ENCODE assay signal across 8 mouse cellular contexts in the genomic region with DNA sequence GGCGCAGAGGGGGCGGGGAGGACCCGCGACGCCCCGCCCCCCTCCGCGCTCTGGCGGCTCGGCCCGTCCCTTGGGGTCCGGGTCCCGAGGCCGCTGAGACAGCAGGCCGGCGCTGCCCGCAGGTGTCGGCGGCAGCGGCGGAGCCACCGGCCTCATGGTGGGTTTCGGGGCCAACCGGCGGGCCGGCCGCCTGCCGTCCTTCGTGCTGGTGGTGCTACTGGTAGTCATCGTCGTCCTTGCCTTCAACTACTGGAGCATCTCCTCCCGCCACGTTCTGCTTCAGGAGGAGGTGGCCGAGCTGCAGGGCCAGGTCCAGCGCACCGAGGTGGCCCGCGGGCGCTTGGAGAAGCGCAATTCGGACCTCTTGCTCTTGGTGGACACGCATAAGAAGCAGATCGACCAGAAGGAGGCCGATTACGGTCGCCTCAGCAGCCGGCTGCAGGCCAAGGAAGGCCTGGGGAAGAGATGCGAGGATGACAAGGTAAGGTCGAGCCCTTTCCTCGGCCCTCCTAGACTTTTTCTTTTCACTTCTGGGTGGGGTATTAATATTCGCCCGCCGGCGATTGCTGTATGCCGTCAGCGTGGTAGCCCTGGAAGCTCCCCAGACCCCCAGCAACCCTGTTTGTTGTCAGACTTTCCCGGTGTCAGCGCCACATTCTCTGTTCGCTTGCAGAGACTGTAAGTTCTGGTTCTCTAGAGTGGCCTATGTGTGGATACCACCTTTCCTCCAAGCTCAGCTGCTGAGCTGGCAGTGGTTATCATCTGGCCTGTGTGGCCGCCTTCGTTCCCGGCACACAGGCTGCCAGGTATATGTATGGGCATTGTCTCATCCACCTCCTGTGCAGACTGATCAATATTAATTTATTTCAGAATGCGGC. TPM values are rescaled to one million over a fixed set of nuclear protein-coding genes. Genes with fewer than 3 reads are reported as not detected.
DNase-seq lines count a peak whose midpoint lies in the region; ATAC-seq and TF ChIP-seq lines count a peak whose summit lies in the region.

No protein-coding gene starts in this region.

- no peaks in the 10 kb centered on the region for H3K36me3 ChIP-seq in hindbrain, embryonic 11.5 days (ENCODE audit: control insufficient read depth, insufficient read depth, low read length)
- H3K36me3 ChIP-seq in limb, embryonic 13.5 days: peaks cover 13% of the 10 kb centered on the region

- no peak for TF ChIP-seq CTCF in brain, embryonic 14.5 days (IDR thresholded peaks at IDR 0.05; ENCODE audit: borderline replicate concordance, extremely low read depth, insufficient read depth, insufficient read length)
- TF ChIP-seq CTCF in embryonic fibroblast, embryonic 13.5 days (IDR thresholded peaks at IDR 0.05; ENCODE audit: borderline replicate concordance, insufficient read depth, low read length): no peak

- TF ChIP-seq POLR2A in brain, embryonic 14.5 days (IDR thresholded peaks at IDR 0.05; ENCODE audit: borderline replicate concordance, extremely low read depth, insufficient read depth, insufficient read length, poor library complexity, severe bottlenecking): peak; percentile 38; the same call in 1 of the 2 replicates
- no peak for TF ChIP-seq POLR2A in embryonic fibroblast, embryonic 13.5 days (IDR thresholded peaks at IDR 0.05; ENCODE audit: low read depth, low read length)

- no peaks in the 10 kb centered on the region for H3K9me3 ChIP-seq in hindbrain, embryonic 11.5 days (ENCODE audit: control insufficient read depth, low read length)
- no peaks in the 10 kb centered on the region for H3K9me3 ChIP-seq in limb, embryonic 13.5 days

- WGBS in hindbrain, embryonic 11.5 days: under 1% methylated on average over 52 of the region's 63 CpGs
- 2% methylated on average over 52 of the region's 63 CpGs for WGBS in limb, embryonic 13.5 days

- peak; percentile 33 for DNase-seq in retina, postnatal 7 days (ENCODE audit: low read depth, low spot score)
- DNase-seq in retina, postnatal 1 day: no peak
- DNase-seq in brain, embryonic 14.5 days (ENCODE audit: low read depth): no peak
- no peak for DNase-seq in hindbrain, embryonic 11.5 days (ENCODE audit: low spot score)
- DNase-seq in naive thymus-derived CD4-positive, alpha-beta T cell, adult 2 months (ENCODE audit: low read depth): peak; percentile 60
- DNase-seq in thymus, postnatal 25 days: no peak

- no peaks in the 10 kb centered on the region for H3K27me3 ChIP-seq in hindbrain, embryonic 11.5 days (ENCODE audit: control insufficient read depth, insufficient read depth, low read length)
- no peaks in the 10 kb centered on the region for H3K27me3 ChIP-seq in limb, embryonic 13.5 days

- ATAC-seq in hindbrain, embryonic 11.5 days (ENCODE audit: low FRiP score): 0 out of 2 replicates have a peak, but pooled peaks have one; percentile 2
- peak; percentile 13 for ATAC-seq in limb, embryonic 13.5 days (ENCODE audit: low FRiP score, low read depth)

- H3K4me3 ChIP-seq in embryonic fibroblast, embryonic 13.5 days (ENCODE audit: insufficient read depth, low read length): peak overlapping the region; percentile 69
- peak overlapping the region; percentile 87 for H3K4me3 ChIP-seq in hindbrain, embryonic 11.5 days (ENCODE audit: low read depth, low read length)
- peak overlapping the region; percentile 92 for H3K4me3 ChIP-seq in limb, embryonic 13.5 days

- peaks cover 3% of the 10 kb centered on the region; the same call in 1 of the 2 replicates for H3K4me1 ChIP-seq in embryonic fibroblast, embryonic 13.5 days (ENCODE audit: control insufficient read depth, insufficient read depth, low read length)
- H3K4me1 ChIP-seq in hindbrain, embryonic 11.5 days (replicated peaks; ENCODE audit: control insufficient read depth, insufficient read depth, low read length): no peaks in the 10 kb centered on the region; the same call in 1 of the 2 replicates
- H3K4me1 ChIP-seq in limb, embryonic 13.5 days: peaks cover 7% of the 10 kb centered on the region

- H3K27ac ChIP-seq in embryonic fibroblast, embryonic 13.5 days (ENCODE audit: insufficient read depth, low read length): no peak overlapping the region
- peak overlapping the region; percentile 70 for H3K27ac ChIP-seq in hindbrain, embryonic 11.5 days (ENCODE audit: low read depth, low read length)
- H3K27ac ChIP-seq in limb, embryonic 13.5 days: peak overlapping the region; percentile 53

- H3K9ac ChIP-seq in hindbrain, embryonic 11.5 days (ENCODE audit: low read depth, low read length): peak overlapping the region; percentile 87
- peak overlapping the region; percentile 87 for H3K9ac ChIP-seq in limb, embryonic 13.5 days

- peak overlapping the region; percentile 81 for H3K4me2 ChIP-seq in hindbrain, embryonic 11.5 days (replicated peaks; ENCODE audit: low read depth, low read length)
- peak overlapping the region; percentile 83 for H3K4me2 ChIP-seq in limb, embryonic 13.5 days (replicated peaks)

RNA-seq across cellular contexts. Expression of gene Casc4, which starts 0.5 kb away (rescaled TPM):
- polyA plus RNA-seq in brain, embryonic 14.5 days (2012; rRNA removed): 22.3 and 42.0 TPM in 2 replicates
- polyA plus RNA-seq in embryonic fibroblast, embryonic 13.5 days (2011; ENCODE audit: insufficient read length, low read depth, missing spikeins): 74.5 and 94.2 TPM in 2 replicates
- polyA plus RNA-seq in hindbrain, embryonic 11.5 days (2014; fragmentation: Nextera tagmentation; extraction: Ambion mirVana): 26.7 and 30.2 TPM in 2 replicates
- polyA plus RNA-seq in limb, embryonic 13.5 days (2015; fragmentation: Nextera tagmentation; extraction: Ambion mirVana): 22.9 and 26.2 TPM in 2 replicates

Comparison
In these comparisons a context has a peak if more than half of its experiments do, and no peak if none do; other contexts are left out.
1. DNase-seq: peak in retina, postnatal 7 days (single experiment) and naive thymus-derived CD4-positive, alpha-beta T cell, adult 2 months (single experiment); none in retina, postnatal 1 day (single experiment), brain, embryonic 14.5 days (single experiment), hindbrain, embryonic 11.5 days (single experiment) and thymus, postnatal 25 days (single experiment).
2. Peak in every context shown above with its lines, with median percentiles within 50 percentile points of each other: H3K4me3 ChIP-seq.